Mouse (Mus musculus) G1E (cell line): ENCODE measurements at regions not wholly inside any gene's neighbourhood (a gene's known extent, or its start where the extent isn't known, plus 50 kb on each side); places are given as distances from the start of the nearest gene placed in this dataset.

ENCODE experiments used
- ATAC-seq: 2 replicates; pipeline ENCODE4 v1.8.0; 2016; ENCODE audit warnings: mild to moderate bottlenecking; ENCODE audit not compliant: insufficient number of reproducible peaks, poor library complexity, low FRiP score, severe bottlenecking; ENCODE audit errors: extremely low read depth
- DNase-seq: peaks from one replicate; pipeline ENCODE4 v3.0.0; 2012; ENCODE audit warnings: low spot score
- H3K27me3 ChIP-seq: 2 replicates; pipeline ENCODE4 v1.6.1; 2012; ENCODE audit warnings: mild to moderate bottlenecking, low read length, inconsistent platforms; ENCODE audit not compliant: insufficient read depth
- H3K36me3 ChIP-seq: replicated peaks from 2 replicates; pipeline ENCODE3; 2012; ENCODE audit warnings: mild to moderate bottlenecking, inconsistent platforms
- H3K4me1 ChIP-seq: 2 replicates; pipeline ENCODE4 v1.6.1; 2012; ENCODE audit warnings: low read depth, low read length, inconsistent platforms, mixed read lengths; ENCODE audit not compliant: insufficient read depth
- H3K4me3 ChIP-seq: 2 replicates; pipeline ENCODE4 v1.5.1; 2012; ENCODE audit warnings: low read depth, mild to moderate bottlenecking, inconsistent platforms, low read length, moderate library complexity, mixed read lengths
- H3K9me3 ChIP-seq: replicated peaks from 2 replicates; pipeline ENCODE4 v1.6.1; 2012; ENCODE audit warnings: inconsistent platforms
- CTCF ChIP-seq: IDR thresholded peaks from 2 replicates; pipeline ENCODE4 v1.5.1; 2012; ENCODE audit warnings: low read depth, low read length, inconsistent platforms, mixed read lengths
- GATA1 ChIP-seq: IDR thresholded peaks from 2 replicates; pipeline ENCODE4 v1.6.1; 2012; ENCODE audit warnings: borderline replicate concordance, low read length, inconsistent platforms, mixed read lengths
- GATA2 ChIP-seq: IDR thresholded peaks from 2 replicates; pipeline ENCODE4 v1.6.1; 2012; ENCODE audit warnings: low read depth, low read length, inconsistent platforms, borderline replicate concordance
- POLR2AphosphoS5 ChIP-seq: IDR thresholded peaks from 2 replicates; pipeline ENCODE4 v1.6.1; 2012; ENCODE audit warnings: low read depth, low read length, inconsistent platforms; ENCODE audit not compliant: insufficient replicate concordance
- TAL1 ChIP-seq: conservative IDR thresholded peaks from 2 replicates; pipeline ENCODE4 v1.6.1; 2012; ENCODE audit warnings: low read depth, low read length, inconsistent platforms, mixed read lengths

DNA sequence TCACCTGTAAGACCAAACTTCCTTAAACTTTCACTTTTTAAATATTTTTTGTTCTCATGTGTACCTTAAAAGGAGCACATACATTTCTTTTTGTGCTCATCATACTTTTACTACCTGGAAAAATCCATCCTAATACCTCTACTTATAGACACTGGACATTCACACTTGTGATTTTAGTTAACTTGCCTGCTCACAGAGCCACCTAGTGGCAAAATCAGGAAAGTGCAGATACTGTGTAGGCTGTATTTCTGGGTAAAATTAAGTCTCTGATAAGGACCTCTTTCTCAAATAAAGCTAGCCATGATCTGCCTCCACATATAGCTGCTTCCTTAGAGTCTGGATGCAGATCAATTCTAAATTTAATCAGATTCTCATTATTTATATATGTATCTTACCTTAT, 100.0 kb upstream of the Cypt12 start:
- Histone ChIP-seq H3K9me3 (no peaks in the 10 kb centered on the region), H3K4me3 (no peak overlapping the region), H3K4me1 (no peaks in the 10 kb centered on the region), H3K27me3 (no peaks in the 10 kb centered on the region), H3K36me3 (no peaks in the 10 kb centered on the region)
- TF ChIP-seq GATA2 (no peak), CTCF (peak; percentile 53; the same call in 1 of the 2 replicates)
- DNase-seq (no peak), ATAC-seq (no peak)

- H3K9me3 ChIP-seq = no peaks in the 10 kb centered on the region
- TF ChIP-seq GATA2 = no peak
- H3K27me3 ChIP-seq = no peaks in the 10 kb centered on the region
- DNase-seq (no peak), ATAC-seq (no peak)
- no peaks in the 10 kb centered on the region for H3K36me3 ChIP-seq
- no peak overlapping the region for H3K4me3 ChIP-seq
- no peaks in the 10 kb centered on the region for H3K4me1 ChIP-seq
Measured at GRCm38 (mm10) chr3:17862367-17862766, 85.8 kb upstream of the Cypt12 start.

DNA sequence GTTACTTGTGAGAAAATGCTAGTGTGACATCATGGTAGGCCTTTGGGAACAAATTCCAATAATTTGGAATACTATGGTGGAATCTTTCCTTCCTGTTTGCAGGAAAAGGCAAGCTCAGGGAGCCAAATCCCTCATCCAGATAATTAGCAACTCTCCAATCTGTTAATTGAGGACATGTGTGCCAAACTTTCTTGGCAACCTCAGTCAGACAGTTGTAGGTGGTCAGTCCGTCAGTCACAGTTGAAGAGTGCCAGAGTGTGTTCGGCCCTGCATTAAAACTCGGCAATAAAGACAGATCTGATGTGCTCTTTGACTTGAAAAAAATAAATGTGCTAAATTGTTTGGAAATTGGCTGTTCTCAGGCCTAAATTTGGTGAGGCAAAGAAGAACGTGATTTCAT, 83.1 kb upstream of the Cypt12 start:
- no peak for TF ChIP-seq TAL1
- TF ChIP-seq POLR2AphosphoS5 = no peak
- no peak for TF ChIP-seq GATA2
- no peak for TF ChIP-seq GATA1
- TF ChIP-seq CTCF = no peak
- DNase-seq (no peak), ATAC-seq (no peak)
- H3K9me3 ChIP-seq = no peaks in the 10 kb centered on the region
- no peak overlapping the region for H3K4me3 ChIP-seq
- no peaks in the 10 kb centered on the region for H3K4me1 ChIP-seq
- H3K27me3 ChIP-seq = no peaks in the 10 kb centered on the region
- H3K36me3 ChIP-seq = no peaks in the 10 kb centered on the region

DNA sequence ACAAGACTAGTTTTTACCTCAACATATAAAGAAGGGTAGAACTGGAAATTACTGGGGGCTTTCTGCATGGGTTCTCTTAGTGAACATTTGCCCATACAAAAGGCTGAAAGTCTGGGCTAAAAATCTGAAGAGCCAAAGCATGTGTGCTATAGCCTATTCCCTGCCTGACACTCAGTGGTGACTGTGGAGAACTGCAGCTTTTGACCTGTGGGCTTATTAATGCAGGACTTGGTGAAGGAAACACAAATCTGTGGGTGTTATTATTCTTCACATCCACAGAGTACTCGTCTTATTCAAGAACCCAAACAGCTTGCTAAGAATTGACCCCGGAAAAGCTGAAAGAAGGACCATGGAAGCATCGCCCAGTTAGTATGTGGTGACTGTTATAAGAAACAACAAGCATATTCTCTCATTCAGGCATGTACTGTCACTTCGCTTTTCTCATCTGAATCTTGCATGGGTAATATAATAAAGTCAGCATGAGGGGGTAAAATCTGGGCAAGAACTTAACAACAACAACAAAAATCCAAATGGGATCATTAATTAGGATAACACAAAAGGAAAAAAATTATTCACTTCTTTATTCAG, 77.2 kb upstream of the Cypt12 start:
- no peaks in the 10 kb centered on the region for H3K4me1 ChIP-seq
- no peak for DNase-seq
- H3K9me3 ChIP-seq = no peaks in the 10 kb centered on the region
- ATAC-seq = no peak
- TF ChIP-seq GATA2 = no peak
- no peak for TF ChIP-seq POLR2AphosphoS5
- no peak for TF ChIP-seq CTCF
- TF ChIP-seq TAL1 = no peak
- no peak for TF ChIP-seq GATA1
- no peaks in the 10 kb centered on the region for H3K36me3 ChIP-seq
- no peak overlapping the region for H3K4me3 ChIP-seq
- no peaks in the 10 kb centered on the region for H3K27me3 ChIP-seq

- no peaks in the 10 kb centered on the region for H3K4me1 ChIP-seq
- no peaks in the 10 kb centered on the region for H3K36me3 ChIP-seq
- DNase-seq = no peak
- no peak overlapping the region for H3K4me3 ChIP-seq
- ATAC-seq = no peak
- 0 out of 2 replicates have a peak, but pooled peaks cover 2% of the 10 kb centered on the region for H3K9me3 ChIP-seq
- no peaks in the 10 kb centered on the region for H3K27me3 ChIP-seq
- no peak for TF ChIP-seq POLR2AphosphoS5
- no peak for TF ChIP-seq CTCF
- no peak for TF ChIP-seq GATA2
- no peak for TF ChIP-seq GATA1
- TF ChIP-seq TAL1 = no peak
Measured at GRCm38 (mm10) chr3:17895869-17896268, 52.3 kb upstream of the Cypt12 start.

GRCm38 (mm10) chr3:17896756-17897155, 51.5 kb upstream of the Cypt12 start:
- TF ChIP-seq GATA2 = no peak
- ATAC-seq (no peak), DNase-seq (no peak)
- Histone ChIP-seq H3K4me1 (no peaks in the 10 kb centered on the region), H3K9me3 (0 out of 2 replicates have a peak, but pooled peaks cover 2% of the 10 kb centered on the region), H3K27me3 (no peaks in the 10 kb centered on the region), H3K36me3 (no peaks in the 10 kb centered on the region), H3K4me3 (no peak overlapping the region)
